Mouse (Mus musculus) CH12.LX (cell line): ENCODE results near the gene Rab4b. TPM values are rescaled to one million over a fixed set of nuclear protein-coding genes. Genes with fewer than 3 reads are reported as not detected.

ENCODE experiments used
- DNase-seq: peaks from one replicate; pipeline ENCODE4 v3.0.0-alpha.2; 2013; ENCODE audit errors: extremely low read depth
- H3K27ac ChIP-seq: 2 replicates; pipeline ENCODE4 v1.5.1; 2012; ENCODE audit warnings: low read depth, mild to moderate bottlenecking, control low read depth, moderate library complexity; ENCODE audit not compliant: insufficient read depth
- H3K27me3 ChIP-seq: replicated peaks from 2 replicates; pipeline ENCODE3; 2012; ENCODE audit warnings: inconsistent platforms
- H3K36me3 ChIP-seq, 2 experiments: replicated peaks in 1 of 2; 2 replicates each; pipeline versions ENCODE3 to v1.6.1; 2012; ENCODE audit warnings: inconsistent platforms in 1 of 2, low read length in 1 of 2, mild to moderate bottlenecking in 1 of 2, mixed read lengths in 1 of 2, moderate library complexity in 1 of 2; ENCODE audit not compliant: control insufficient read depth in 1 of 2, insufficient read depth in 1 of 2
- H3K4me1 ChIP-seq, 2 experiments: 2 replicates each; pipeline ENCODE4 v1.6.1; 2012; ENCODE audit warnings: inconsistent platforms in 1 of 2, moderate library complexity in 1 of 2; ENCODE audit not compliant: insufficient read depth in 2 of 2, control insufficient read depth in 1 of 2
- H3K4me2 ChIP-seq: 2 replicates; pipeline ENCODE4 v1.6.1; 2012; ENCODE audit warnings: low read depth, mild to moderate bottlenecking, control low read depth; ENCODE audit not compliant: poor library complexity, insufficient read depth, severe bottlenecking
- H3K4me3 ChIP-seq, 3 experiments: fragments of 150-350 bp in 1 of 3; sonication (generic) in 1 of 3; replicated peaks in 1 of 3; 2 replicates each; pipeline versions ENCODE3 to v1.5.1; 2011 to 2012; ENCODE audit warnings: low read depth in 2 of 3, low read length in 2 of 3, mild to moderate bottlenecking in 2 of 3, moderate library complexity in 2 of 3, control low read depth in 1 of 3, improper control_type of control experiment in 1 of 3, inconsistent platforms in 1 of 3, mixed read lengths in 1 of 3; ENCODE audit not compliant: poor library complexity in 1 of 3
- H3K79me2 ChIP-seq: replicated peaks from 2 replicates; pipeline ENCODE4 v1.6.1; 2012; ENCODE audit warnings: mild to moderate bottlenecking, moderate library complexity; ENCODE audit not compliant: control insufficient read depth, poor library complexity, insufficient read depth, severe bottlenecking; ENCODE audit errors: extremely low read depth
- H3K9ac ChIP-seq: 2 replicates; pipeline ENCODE4 v1.6.1; 2012; ENCODE audit warnings: low read depth, mild to moderate bottlenecking, control low read depth, moderate library complexity; ENCODE audit not compliant: insufficient read depth
- H3K9me3 ChIP-seq: replicated peaks from 2 replicates; pipeline ENCODE3; 2012; ENCODE audit warnings: low read length, inconsistent platforms, mixed read lengths
- BHLHE40 ChIP-seq: IDR thresholded peaks from 2 replicates; pipeline ENCODE4 v1.6.1; 2011; ENCODE audit warnings: mild to moderate bottlenecking, low read depth, low read length, improper control_type of control experiment
- CHD1 ChIP-seq: IDR thresholded peaks from 2 replicates; pipeline ENCODE4 v1.6.1; 2012; ENCODE audit warnings: low read depth, low read length, improper control_type of control experiment, inconsistent platforms
- CHD2 ChIP-seq: IDR thresholded peaks from 2 replicates; pipeline ENCODE4 v1.6.1; 2011; ENCODE audit warnings: low read length, improper control_type of control experiment
- CTCF ChIP-seq, 2 experiments: IDR thresholded peaks in 1 of 2; conservative IDR thresholded peaks in 1 of 2; 2 replicates each; pipeline ENCODE4 v1.5.1; 2011 to 2012; ENCODE audit warnings: low read depth in 2 of 2, low read length in 2 of 2, improper control_type of control experiment in 1 of 2, inconsistent platforms in 1 of 2, mild to moderate bottlenecking in 1 of 2, moderate library complexity in 1 of 2
- E2F4 ChIP-seq: IDR thresholded peaks from 2 replicates; pipeline ENCODE4 v1.6.1; 2011; ENCODE audit warnings: low read depth, low read length, improper control_type of control experiment; ENCODE audit not compliant: insufficient replicate concordance
- ELF1 ChIP-seq: IDR thresholded peaks from 2 replicates; pipeline ENCODE4 v1.6.1; 2014; ENCODE audit warnings: low read depth, mild to moderate bottlenecking, inconsistent platforms, low read length, improper control_type of control experiment
- EP300 ChIP-seq: IDR thresholded peaks from 2 replicates; pipeline ENCODE4 v1.6.1; 2011; ENCODE audit warnings: low read length, improper control_type of control experiment
- ETS1 ChIP-seq: conservative IDR thresholded peaks from 2 replicates; pipeline ENCODE4 v1.6.1; 2012; ENCODE audit warnings: low read depth, mild to moderate bottlenecking, inconsistent platforms, low read length, improper control_type of control experiment, moderate library complexity
- JUN ChIP-seq: IDR thresholded peaks from 2 replicates; pipeline ENCODE4 v1.6.1; 2011; ENCODE audit warnings: low read depth, mild to moderate bottlenecking, low read length, improper control_type of control experiment, moderate library complexity; ENCODE audit not compliant: insufficient read depth
- MAFK ChIP-seq: IDR thresholded peaks from 2 replicates; pipeline ENCODE4 v1.6.1; 2011; ENCODE audit warnings: low read length, improper control_type of control experiment; ENCODE audit not compliant: insufficient replicate concordance
- MAX ChIP-seq: IDR thresholded peaks from 2 replicates; pipeline ENCODE4 v1.6.1; 2011; ENCODE audit warnings: low read length, improper control_type of control experiment
- MAZ ChIP-seq: IDR thresholded peaks from 2 replicates; pipeline ENCODE4 v1.6.1; 2012; ENCODE audit warnings: low read depth, mild to moderate bottlenecking, inconsistent platforms, low read length, improper control_type of control experiment, moderate library complexity
- MEF2A ChIP-seq: IDR thresholded peaks from 2 replicates; pipeline ENCODE4 v1.6.1; 2014; ENCODE audit warnings: low read depth, mild to moderate bottlenecking, inconsistent platforms, low read length, improper control_type of control experiment, borderline replicate concordance
- MXI1 ChIP-seq: IDR thresholded peaks from 2 replicates; pipeline ENCODE4 v1.6.1; 2011; ENCODE audit warnings: mild to moderate bottlenecking, low read depth, low read length, improper control_type of control experiment
- MYC ChIP-seq: IDR thresholded peaks from 2 replicates; pipeline ENCODE4 v1.6.1; 2011; ENCODE audit warnings: low read depth, mild to moderate bottlenecking, improper control_type of control experiment, low read length
- NELFE ChIP-seq: IDR thresholded peaks from 2 replicates; pipeline ENCODE4 v1.6.1; 2011; ENCODE audit warnings: low read depth, low read length, improper control_type of control experiment
- NRF1 ChIP-seq: IDR thresholded peaks from 2 replicates; pipeline ENCODE4 v1.6.1; 2014; ENCODE audit warnings: low read depth, mild to moderate bottlenecking, inconsistent platforms, low read length, improper control_type of control experiment, moderate library complexity
- POLR2AphosphoS2 ChIP-seq: IDR thresholded peaks from 2 replicates; pipeline ENCODE4 v1.6.1; 2011; ENCODE audit warnings: low read depth, low read length, improper control_type of control experiment
- RCOR1 ChIP-seq: conservative IDR thresholded peaks from 2 replicates; pipeline ENCODE4 v1.6.1; 2012; ENCODE audit warnings: low read depth, mild to moderate bottlenecking, inconsistent platforms, low read length, improper control_type of control experiment
- SIN3A ChIP-seq: IDR thresholded peaks from 2 replicates; pipeline ENCODE4 v1.6.1; 2012; ENCODE audit warnings: low read length, improper control_type of control experiment, inconsistent platforms
- SMC3 ChIP-seq: IDR thresholded peaks from 2 replicates; pipeline ENCODE4 v1.6.1; 2011; ENCODE audit warnings: low read depth, low read length, improper control_type of control experiment
- TCF12 ChIP-seq: IDR thresholded peaks from 2 replicates; pipeline ENCODE4 v1.6.1; 2014; ENCODE audit warnings: low read depth, mild to moderate bottlenecking, inconsistent platforms, low read length, improper control_type of control experiment
- USF2 ChIP-seq: conservative IDR thresholded peaks from 2 replicates; pipeline ENCODE4 v1.6.1; 2011; ENCODE audit warnings: low read depth, low read length, improper control_type of control experiment
- ZKSCAN1 ChIP-seq: IDR thresholded peaks from 2 replicates; pipeline ENCODE4 v1.6.1; 2012; ENCODE audit warnings: low read depth, inconsistent platforms, low read length, improper control_type of control experiment, borderline replicate concordance
- ZMIZ1 ChIP-seq: IDR thresholded peaks from 2 replicates; pipeline ENCODE4 v1.6.1; 2012; ENCODE audit warnings: low read depth, mild to moderate bottlenecking, inconsistent platforms, low read length, improper control_type of control experiment
- dilution Hi-C: fragments of 300-500 bp; cut with MboI; formaldehyde crosslinking; loops from 2 replicates; pipeline ENCODE4 v1.14.3; 2020; ENCODE audit warnings: low sequenced_read_pairs; ENCODE audit not compliant: extremely low pct_unique_long_range_greater_than_20kb, extremely low pct_ligation_motif_present
- in situ Hi-C: fragments of 300-500 bp; cut with MboI; formaldehyde crosslinking; loops from 3 replicates; pipeline ENCODE4 v1.14.3; 2019; ENCODE audit warnings: low sequenced_read_pairs, low pct_ligation_motif_present, low pct_unique_long_range_greater_than_20kb, mixed read lengths
- polyA plus RNA-seq: library from polyadenylated mRNA; unstranded; fragments of >175 nt; gene quantifications from 2 replicates; pipeline ENCODE4 v1.2.1, GENCODE M21; 2012; ENCODE audit warnings: low read depth; ENCODE audit not compliant: insufficient read length
- total RNA-seq, 2 experiments: library from RNA; depleted of rRNA; stranded (reverse); fragments of 300-350 nt in 1 of 2; fragments of >200 nt in 1 of 2; gene quantifications; 2 replicates each; pipeline ENCODE4 v1.2.3; 2012 to 2014

Rab4b gene
- total and polyA plus RNA-seq, 3 experiments, result 26.2 to 85.5 (median 39.4) TPM

GRCm38 (mm10) chr7:27168371-27168770 lies 10.3 kb downstream of the Rab4b start:
- peaks cover 35 to 61% of the 10 kb centered on the region in 2 experiments for H3K36me3 ChIP-seq
- peak overlapping the region in 1 of 3 experiments; percentile 50 for H3K4me3 ChIP-seq
- peaks cover 25% of the 10 kb centered on the region for H3K79me2 ChIP-seq
- H3K4me1 ChIP-seq, result peaks cover 21 to 60% of the 10 kb centered on the region in 2 experiments
- dilution Hi-C loops (no loop called here), in situ Hi-C loops (no loop called here)
- H3K27me3 ChIP-seq, result no peaks in the 10 kb centered on the region
- H3K4me2 ChIP-seq, result peak overlapping the region; percentile 33; the same call in 1 of the 2 replicates
- H3K9me3 ChIP-seq, result no peaks in the 10 kb centered on the region
- H3K27ac ChIP-seq, result peak overlapping the region; percentile 99
- TF ChIP-seq MAFK, result no peak
- no peak for TF ChIP-seq E2F4
- no peak for TF ChIP-seq MXI1
- TF ChIP-seq ZKSCAN1, result no peak
- no peak for TF ChIP-seq CTCF (conservative IDR thresholded peaks at IDR 0.05 in 1 of 2, IDR thresholded peaks at IDR 0.05 in 1 of 2; ENCODE audit: low read depth in 2 of 2, low read length in 2 of 2)
- no peak for TF ChIP-seq MAZ
- no peak for TF ChIP-seq EP300
- no peak for TF ChIP-seq JUN
- TF ChIP-seq SMC3, result no peak
- TF ChIP-seq CHD2, result no peak
- no peak for TF ChIP-seq RCOR1
- TF ChIP-seq NRF1, result no peak
- DNase-seq, result no peak
- H3K9ac ChIP-seq, result peak overlapping the region; percentile 59

- no peaks in the 10 kb centered on the region for H3K9me3 ChIP-seq
- H3K4me1 ChIP-seq, result peaks cover 23 to 61% of the 10 kb centered on the region in 2 experiments
- dilution Hi-C loops (no loop called here), in situ Hi-C loops (no loop called here)
- peak overlapping the region; percentile 33 for H3K4me2 ChIP-seq
- peak overlapping the region in 2 of 3 experiments; percentile 9 to 50 for H3K4me3 ChIP-seq
- no peak for TF ChIP-seq MAZ
- no peak for TF ChIP-seq MEF2A
- 0 out of 2 replicates have a peak, but pooled peaks have one; percentile 7 for TF ChIP-seq CHD2
- no peak for TF ChIP-seq ZKSCAN1
- TF ChIP-seq POLR2AphosphoS2, result 0 out of 2 replicates have a peak, but pooled peaks have one; percentile 25
- TF ChIP-seq USF2, result no peak
- 0 out of 2 replicates have a peak, but pooled peaks have one; percentile 7 for TF ChIP-seq ETS1
- TF ChIP-seq RCOR1, result no peak
- TF ChIP-seq MYC, result peak; percentile 85
- TF ChIP-seq TCF12, result no peak
- peak; percentile 19; the same call in 1 of the 2 replicates for TF ChIP-seq EP300
- TF ChIP-seq ELF1, result no peak
- TF ChIP-seq NELFE, result 0 out of 2 replicates have a peak, but pooled peaks have one; percentile 26
- peak; percentile 91 for TF ChIP-seq MAX
- TF ChIP-seq BHLHE40, result peak; percentile 63
- TF ChIP-seq MXI1, result peak; percentile 70
- no peak for TF ChIP-seq SMC3
- peak; percentile 73; the same call in 1 of the 2 replicates for TF ChIP-seq CHD1
- peak; percentile 47; the same call in 1 of the 2 replicates for TF ChIP-seq ZMIZ1
- no peak for TF ChIP-seq CTCF (conservative IDR thresholded peaks at IDR 0.05 in 1 of 2, IDR thresholded peaks at IDR 0.05 in 1 of 2; ENCODE audit: low read depth in 2 of 2, low read length in 2 of 2)
- no peak; the same call in none of the 2 replicates for TF ChIP-seq SIN3A
- peaks cover 33% of the 10 kb centered on the region for H3K79me2 ChIP-seq
- no peak for DNase-seq
- no peaks in the 10 kb centered on the region for H3K27me3 ChIP-seq
- H3K27ac ChIP-seq, result peak overlapping the region; percentile 99
- H3K9ac ChIP-seq, result peak overlapping the region; percentile 59
- H3K36me3 ChIP-seq, result peaks cover 30 to 61% of the 10 kb centered on the region in 2 experiments
Observed at GRCm38 (mm10) chr7:27167475-27168094, 11.1 kb downstream of the Rab4b start.
